Mouse (Mus musculus) spleen, embryonic (tissue): ENCODE data around the gene Zfp688.
"Not testable (repeated sequence)": the region's sequence is repeated elsewhere in the genome, so short reads cannot be mapped to it uniquely, and the experiment has no call there.

ENCODE experiments used
- CTCF ChIA-PET: fragments of 350-600 bp; sonication (Branson Sonifier 250); formaldehyde crosslinking; loops from one replicate; lab custom pipeline; 2022; lab: Charles Lee

Gene Zfp688

GRCm38 (mm10) chr7:127422247-127422646, 379 bp upstream of the Zfp688 start:
- CTCF ChIA-PET, result interaction anchor here (0.7 kb wide), 1 partner anchor 1284 kb away, joined by 4 read pairs; no protein-coding TSS in a partner anchor

- CTCF ChIA-PET, result no interaction called here
Observed at GRCm38 (mm10) chr7:127411418-127411817, 10.4 kb downstream of the Zfp688 start.

GRCm38 (mm10) chr7:127406002-127406987, 15.6 kb downstream of the Zfp688 start, which contains the start of gene Zfp764:
Gene Zfp764 (minus strand): TSS chr7:127406822.
- CTCF ChIA-PET, result not testable (repeated sequence)

- CTCF ChIA-PET, result not testable (repeated sequence)
Observed at GRCm38 (mm10) chr7:127404101-127404500, 17.8 kb downstream of the Zfp688 start.

- CTCF ChIA-PET, result no interaction called here
Observed at GRCm38 (mm10) chr7:127402980-127403379, 18.9 kb downstream of the Zfp688 start.

- CTCF ChIA-PET, result no interaction called here
Observed at GRCm38 (mm10) chr7:127400355-127400754, 21.5 kb downstream of the Zfp688 start.

- CTCF ChIA-PET, result interaction anchor here (0.5 to 0.7 kb wide), 5 partner anchors 10 to 523 kb away, joined by 3 to 7 read pairs (median 5); no protein-coding TSS in a partner anchor
Observed at GRCm38 (mm10) chr7:127393944-127394333, 27.9 kb downstream of the Zfp688 start.

- CTCF ChIA-PET, result interaction anchor here (0.5 to 0.6 kb wide), 4 partner anchors 9 to 522 kb away, joined by 3 to 7 read pairs (median 5); no protein-coding TSS in a partner anchor
Observed at GRCm38 (mm10) chr7:127393157-127393943, 28.5 kb downstream of the Zfp688 start, which contains the start of gene E430018J23Rik. Gene E430018J23Rik (minus strand): TSS chr7:127393629.

GRCm38 (mm10) chr7:127392251-127392824, 29.5 kb downstream of the Zfp688 start:
- CTCF ChIA-PET, result no interaction called here

- CTCF ChIA-PET, result no interaction called here
Observed at GRCm38 (mm10) chr7:127391538-127391937, 30.3 kb downstream of the Zfp688 start.

- CTCF ChIA-PET, result no interaction called here
Observed at GRCm38 (mm10) chr7:127390306-127390705, 31.6 kb downstream of the Zfp688 start.

GRCm38 (mm10) chr7:127388201-127388600, 33.7 kb downstream of the Zfp688 start:
- CTCF ChIA-PET, result not testable (repeated sequence)

- CTCF ChIA-PET, result interaction anchor here (0.5 to 0.7 kb wide), 2 partner anchors 110 to 582 kb away, joined by 5 to 6 read pairs; no protein-coding TSS in a partner anchor
Observed at GRCm38 (mm10) chr7:127386641-127387392, 35.1 kb downstream of the Zfp688 start, which contains the start of gene 9130019O22Rik. Gene 9130019O22Rik (minus strand): TSS chr7:127387166.

- CTCF ChIA-PET, result interaction anchor here (0.6 kb wide), 1 partner anchor 22 kb away, joined by 3 read pairs; no protein-coding TSS in a partner anchor
Observed at GRCm38 (mm10) chr7:127385560-127385959, 36.3 kb downstream of the Zfp688 start.

GRCm38 (mm10) chr7:127378310-127378921, 43.5 kb downstream of the Zfp688 start:
- CTCF ChIA-PET, result no interaction called here

GRCm38 (mm10) chr7:127375271-127376245, 46.3 kb downstream of the Zfp688 start, which contains the start of gene Zfp747:
Gene Zfp747 (minus strand): TSS chr7:127376050.
- CTCF ChIA-PET, result not testable (repeated sequence)

GRCm38 (mm10) chr7:127371870-127372269, 50.0 kb downstream of the Zfp688 start:
- CTCF ChIA-PET, result not testable (repeated sequence)

- CTCF ChIA-PET, result no interaction called here
Observed at GRCm38 (mm10) chr7:127371213-127371612, 50.7 kb downstream of the Zfp688 start.
